Mouse (Mus musculus) lung, postnatal 0 days (tissue): Measurements from ENCODE around the gene Retnlb.
"Not testable (repeated sequence)": the region's sequence is repeated elsewhere in the genome, so short reads cannot be mapped to it uniquely, and the experiment has no call there.

Experiments used
- CTCF ChIP-seq: IDR thresholded peaks from 2 replicates; pipeline ENCODE4 v1.5.1; 2016; ENCODE audit warnings: antibody characterized with exemption, mild to moderate bottlenecking
- EP300 ChIP-seq: IDR thresholded peaks from 2 replicates; pipeline ENCODE4 v1.6.1; 2016; ENCODE audit warnings: antibody characterized with exemption, mild to moderate bottlenecking, control low read depth

- not testable (repeated sequence) for TF ChIP-seq CTCF, EP300
Measured at GRCm38 (mm10) chr16:48833626-48834025, 17.0 kb downstream of the Retnlb start.
